Mouse (Mus musculus) forebrain, embryonic 15.5 days (tissue): ENCODE measurements at regions not wholly inside any gene's neighbourhood (a gene's known extent, or its start where the extent isn't known, plus 50 kb on each side); places are given as distances from the start of the nearest gene placed in this dataset.
A peak's percentile ranks its signal among the peaks of the same experiment; 100 is the strongest.

Experiments used
- ATAC-seq: fragments of 200-750 bp; cut with Nextera tagmentation; replicated peaks from 2 replicates; pipeline ENCODE4 v1.8.0; 2017; ENCODE audit warnings: mild to moderate bottlenecking, moderate TSS enrichment, moderate library complexity
- H3K27ac ChIP-seq: fragments of 300-500 bp; sonication (generic); replicated peaks from 2 replicates; pipeline ENCODE4 v1.5.1; 2015; ENCODE audit warnings: mild to moderate bottlenecking, inconsistent platforms
- H3K27me3 ChIP-seq: fragments of 300-500 bp; sonication (generic); 2 replicates; pipeline ENCODE4 v1.6.1; 2015; ENCODE audit warnings: inconsistent platforms
- H3K36me3 ChIP-seq: fragments of 300-500 bp; sonication (generic); 2 replicates; pipeline ENCODE4 v1.6.1; 2015; ENCODE audit warnings: mild to moderate bottlenecking, inconsistent platforms
- H3K4me1 ChIP-seq: fragments of 300-500 bp; sonication (generic); 2 replicates; pipeline ENCODE4 v1.6.1; 2015; ENCODE audit warnings: inconsistent platforms
- H3K4me2 ChIP-seq: fragments of 300-500 bp; sonication (generic); replicated peaks from 2 replicates; pipeline ENCODE4 v1.6.1; 2015; ENCODE audit warnings: mild to moderate bottlenecking, inconsistent platforms
- H3K4me3 ChIP-seq: fragments of 300-500 bp; sonication (generic); 2 replicates; pipeline ENCODE4 v1.5.1; 2015; ENCODE audit warnings: mild to moderate bottlenecking, inconsistent platforms
- H3K9ac ChIP-seq: fragments of 300-500 bp; sonication (generic); replicated peaks from 2 replicates; pipeline ENCODE4 v1.6.1; 2015; ENCODE audit warnings: mild to moderate bottlenecking, inconsistent platforms
- H3K9me3 ChIP-seq: fragments of 300-500 bp; sonication (generic); 2 replicates; pipeline ENCODE4 v1.6.1; 2016; ENCODE audit warnings: inconsistent platforms
- WGBS: fragments of 180-500 bp; shearing (Covaris S2); methylation state at CpG from one replicate; pipeline ENCODE4 v1.1.7; 2015; ENCODE audit warnings: mixed read lengths; 5-methylcytosine and 5-hydroxymethylcytosine counted together

GRCm38 (mm10) chr4:105332081-105332480, 174.9 kb downstream of the Plpp3 start:
- no peaks in the 10 kb centered on the region for H3K36me3 ChIP-seq
- ATAC-seq: no peak
- WGBS: 78% methylated on average over 10 of the region's 10 CpGs
- H3K9me3 ChIP-seq: no peaks in the 10 kb centered on the region
- H3K4me1 ChIP-seq: peaks cover 9% of the 10 kb centered on the region; the same call in 1 of the 2 replicates
- H3K27me3 ChIP-seq: no peaks in the 10 kb centered on the region
- H3K9ac ChIP-seq: no peak overlapping the region
- H3K4me3 ChIP-seq: no peak overlapping the region
- no peak overlapping the region for H3K4me2 ChIP-seq
- H3K27ac ChIP-seq: no peak overlapping the region

- no peaks in the 10 kb centered on the region for H3K9me3 ChIP-seq
- ATAC-seq: no peak
- H3K27ac ChIP-seq: no peak overlapping the region
- H3K9ac ChIP-seq: no peak overlapping the region
- WGBS: 0% methylated on average over 1 of the region's 1 CpGs
- H3K4me2 ChIP-seq: no peak overlapping the region
- no peaks in the 10 kb centered on the region for H3K36me3 ChIP-seq
- no peaks in the 10 kb centered on the region for H3K27me3 ChIP-seq
- H3K4me3 ChIP-seq: no peak overlapping the region
- 0 out of 2 replicates have a peak, but pooled peaks cover 6% of the 10 kb centered on the region for H3K4me1 ChIP-seq
These were observed 178.7 kb downstream of the Plpp3 start for GRCm38 (mm10) chr4:105335872-105336271.

GRCm38 (mm10) chr4:105336557-105336956, 179.4 kb downstream of the Plpp3 start:
- H3K9me3 ChIP-seq: no peaks in the 10 kb centered on the region
- 0 out of 2 replicates have a peak, but pooled peaks cover 6% of the 10 kb centered on the region for H3K4me1 ChIP-seq
- no peak overlapping the region for H3K4me3 ChIP-seq
- H3K9ac ChIP-seq: no peak overlapping the region
- no peak for ATAC-seq
- H3K27ac ChIP-seq: no peak overlapping the region
- H3K4me2 ChIP-seq: no peak overlapping the region
- 69% methylated on average over 4 of the region's 4 CpGs for whole genome bisulfite sequencing
- no peaks in the 10 kb centered on the region for H3K27me3 ChIP-seq
- H3K36me3 ChIP-seq: no peaks in the 10 kb centered on the region

GRCm38 (mm10) chr4:105338131-105338530, 181.0 kb downstream of the Plpp3 start:
- H3K4me3 ChIP-seq: no peak overlapping the region
- H3K4me1 ChIP-seq: 0 out of 2 replicates have a peak, but pooled peaks cover 6% of the 10 kb centered on the region
- no peaks in the 10 kb centered on the region for H3K36me3 ChIP-seq
- H3K27ac ChIP-seq: no peak overlapping the region
- H3K9me3 ChIP-seq: no peaks in the 10 kb centered on the region
- no peak overlapping the region for H3K4me2 ChIP-seq
- ATAC-seq: no peak
- no peak overlapping the region for H3K9ac ChIP-seq
- no peaks in the 10 kb centered on the region for H3K27me3 ChIP-seq
- 73% methylated on average over 7 of the region's 7 CpGs for WGBS

GRCm38 (mm10) chr4:105338861-105339260, 181.7 kb downstream of the Plpp3 start:
- Histone ChIP-seq H3K27ac (no peak overlapping the region), H3K9me3 (no peaks in the 10 kb centered on the region), H3K4me3 (no peak overlapping the region), H3K4me2 (no peak overlapping the region), H3K4me1 (0 out of 2 replicates have a peak, but pooled peaks cover 6% of the 10 kb centered on the region), H3K9ac (no peak overlapping the region), H3K36me3 (no peaks in the 10 kb centered on the region), H3K27me3 (no peaks in the 10 kb centered on the region)
- ATAC-seq: no peak
- WGBS: 86% methylated on average over 7 of the region's 7 CpGs

GRCm38 (mm10) chr4:105341274-105341673, 184.1 kb downstream of the Plpp3 start:
- H3K36me3 ChIP-seq: no peaks in the 10 kb centered on the region
- H3K27ac ChIP-seq: no peak overlapping the region
- no peaks in the 10 kb centered on the region for H3K4me1 ChIP-seq
- no peak overlapping the region for H3K4me2 ChIP-seq
- no peak overlapping the region for H3K4me3 ChIP-seq
- no peaks in the 10 kb centered on the region for H3K9me3 ChIP-seq
- H3K27me3 ChIP-seq: no peaks in the 10 kb centered on the region
- no peak for ATAC-seq
- WGBS: 91% methylated on average over 7 of the region's 7 CpGs
- H3K9ac ChIP-seq: no peak overlapping the region

- H3K27me3 ChIP-seq: no peaks in the 10 kb centered on the region
- 94% methylated on average over 8 of the region's 8 CpGs for WGBS
- H3K4me2 ChIP-seq: no peak overlapping the region
- no peak for ATAC-seq
- no peak overlapping the region for H3K27ac ChIP-seq
- no peak overlapping the region for H3K9ac ChIP-seq
- H3K4me1 ChIP-seq: no peaks in the 10 kb centered on the region
- H3K4me3 ChIP-seq: no peak overlapping the region
- no peaks in the 10 kb centered on the region for H3K36me3 ChIP-seq
- no peaks in the 10 kb centered on the region for H3K9me3 ChIP-seq
These were observed 189.7 kb downstream of the Plpp3 start for GRCm38 (mm10) chr4:105346846-105347245.

- Histone ChIP-seq H3K36me3 (no peaks in the 10 kb centered on the region), H3K9ac (no peak overlapping the region), H3K4me1 (no peaks in the 10 kb centered on the region), H3K9me3 (no peaks in the 10 kb centered on the region), H3K27me3 (no peaks in the 10 kb centered on the region), H3K4me3 (no peak overlapping the region), H3K4me2 (no peak overlapping the region), H3K27ac (no peak overlapping the region)
- 88% methylated on average over 8 of the region's 8 CpGs for WGBS
- no peak for ATAC-seq
These were observed 190.8 kb downstream of the Plpp3 start for GRCm38 (mm10) chr4:105347911-105348310.

GRCm38 (mm10) chr4:105349316-105350207, 192.4 kb downstream of the Plpp3 start:
- H3K4me2 ChIP-seq: no peak overlapping the region
- no peak overlapping the region for H3K4me3 ChIP-seq
- no peak for ATAC-seq
- H3K27ac ChIP-seq: no peak overlapping the region
- H3K9me3 ChIP-seq: no peaks in the 10 kb centered on the region
- H3K36me3 ChIP-seq: no peaks in the 10 kb centered on the region
- no peaks in the 10 kb centered on the region for H3K4me1 ChIP-seq
- WGBS: 87% methylated on average over 8 of the region's 8 CpGs
- H3K27me3 ChIP-seq: no peaks in the 10 kb centered on the region
- H3K9ac ChIP-seq: no peak overlapping the region

GRCm38 (mm10) chr4:105352342-105352741, 195.2 kb downstream of the Plpp3 start:
- ATAC-seq: peak; percentile 58
- Histone ChIP-seq H3K4me1 (no peaks in the 10 kb centered on the region), H3K9me3 (no peaks in the 10 kb centered on the region), H3K27ac (no peak overlapping the region), H3K9ac (no peak overlapping the region), H3K4me3 (no peak overlapping the region), H3K4me2 (no peak overlapping the region), H3K36me3 (no peaks in the 10 kb centered on the region), H3K27me3 (no peaks in the 10 kb centered on the region)
- 44% methylated on average over 7 of the region's 7 CpGs for WGBS

- H3K27me3 ChIP-seq: no peaks in the 10 kb centered on the region
- H3K4me3 ChIP-seq: no peak overlapping the region
- H3K4me1 ChIP-seq: no peaks in the 10 kb centered on the region
- H3K9me3 ChIP-seq: no peaks in the 10 kb centered on the region
- H3K27ac ChIP-seq: no peak overlapping the region
- no peak for ATAC-seq
- no peak overlapping the region for H3K4me2 ChIP-seq
- no peak overlapping the region for H3K9ac ChIP-seq
- 73% methylated on average over 3 of the region's 3 CpGs for WGBS
- no peaks in the 10 kb centered on the region for H3K36me3 ChIP-seq
These were observed 195.8 kb downstream of the Plpp3 start for GRCm38 (mm10) chr4:105352953-105353352.

GRCm38 (mm10) chr4:105354097-105354496, 196.9 kb downstream of the Plpp3 start:
- ATAC-seq: no peak
- Histone ChIP-seq H3K9me3 (no peaks in the 10 kb centered on the region), H3K4me3 (no peak overlapping the region), H3K27me3 (no peaks in the 10 kb centered on the region), H3K9ac (no peak overlapping the region), H3K27ac (no peak overlapping the region), H3K36me3 (no peaks in the 10 kb centered on the region), H3K4me1 (no peaks in the 10 kb centered on the region), H3K4me2 (no peak overlapping the region)
- WGBS: 70% methylated on average over 8 of the region's 8 CpGs

- Histone ChIP-seq H3K36me3 (no peaks in the 10 kb centered on the region), H3K27me3 (no peaks in the 10 kb centered on the region), H3K9me3 (no peaks in the 10 kb centered on the region), H3K4me1 (no peaks in the 10 kb centered on the region), H3K9ac (no peak overlapping the region), H3K27ac (no peak overlapping the region), H3K4me2 (no peak overlapping the region), H3K4me3 (no peak overlapping the region)
- ATAC-seq: no peak
- 37% methylated on average over 3 of the region's 3 CpGs for WGBS
These were observed 199.5 kb downstream of the Plpp3 start for GRCm38 (mm10) chr4:105356616-105357015.
